Mouse (Mus musculus): ENCODE results near the gene Hist1h4h.

Hist1h4h gene

DNA sequence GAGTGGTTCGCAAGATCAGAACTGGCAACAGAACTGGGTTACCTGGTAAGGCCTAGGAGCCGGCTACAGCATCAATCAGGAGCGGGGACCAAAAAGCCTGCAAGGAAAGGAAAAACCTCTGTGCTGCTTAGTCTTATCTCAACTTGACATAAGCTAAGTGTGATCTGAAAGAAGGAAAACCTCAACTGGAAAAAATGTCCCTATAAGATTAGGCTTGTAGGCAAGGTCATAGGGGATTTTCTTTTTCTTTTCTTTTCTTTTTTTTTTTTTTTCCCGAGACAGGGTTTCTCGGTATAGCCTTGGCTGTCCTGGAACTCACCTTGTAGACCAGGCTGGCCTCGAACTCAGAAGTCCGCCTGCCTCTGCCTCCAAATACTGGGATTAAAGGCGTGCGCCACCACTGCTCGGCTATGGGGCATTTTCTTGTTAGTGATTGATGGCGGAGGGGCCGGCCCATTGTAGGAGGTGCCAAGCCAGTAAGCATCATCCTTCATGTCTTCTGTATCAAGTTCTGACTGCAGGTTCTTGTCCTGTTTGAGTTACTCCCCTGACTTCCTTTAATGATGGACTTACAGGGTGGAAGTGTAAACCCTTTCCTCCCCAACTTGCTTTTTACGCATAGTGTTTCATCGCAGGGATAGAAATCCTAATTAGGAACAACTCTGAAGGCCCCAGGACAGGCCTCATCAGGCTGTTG, 23.9 kb upstream of the Hist1h4h start:
- in situ Hi-C loops (cut with MseI, MboI): loop anchor here in 1 of 2 experiments (25.0 kb wide), 1 partner anchor 1470 kb away; the partner anchor contains the start of genes Hist1h2ag, Hist1h2ah, Hist1h2bj and Hist1h2bk

DNA sequence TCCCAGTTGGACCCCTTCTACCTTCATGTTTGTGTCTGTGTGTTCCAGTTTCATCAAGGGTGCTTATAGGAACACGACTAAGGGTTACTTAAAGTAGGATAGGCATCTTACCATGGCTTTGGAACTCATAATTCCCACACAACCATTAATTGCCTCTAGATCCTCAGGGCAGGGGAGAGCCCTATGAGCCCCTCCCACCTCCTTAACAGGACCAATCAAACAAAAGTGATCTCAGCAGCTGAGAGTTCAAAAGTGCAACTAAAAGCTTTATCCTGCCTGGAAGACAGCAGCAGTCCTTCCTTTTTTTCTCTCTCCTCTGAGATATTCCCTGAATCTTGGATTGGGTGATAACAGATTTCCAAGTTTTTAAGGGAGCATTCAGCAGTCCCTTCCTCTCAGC, 20.7 kb upstream of the Hist1h4h start:
- in situ Hi-C loops (cut with MseI, MboI): loop anchor here in 1 of 2 experiments (10.0 to 25.0 kb wide), 2 partner anchors 1473 to 1575 kb away; partner anchors contain the start of genes Hist1h2ag, Hist1h2ah, Hist1h2bj and Hist1h2bk

DNA sequence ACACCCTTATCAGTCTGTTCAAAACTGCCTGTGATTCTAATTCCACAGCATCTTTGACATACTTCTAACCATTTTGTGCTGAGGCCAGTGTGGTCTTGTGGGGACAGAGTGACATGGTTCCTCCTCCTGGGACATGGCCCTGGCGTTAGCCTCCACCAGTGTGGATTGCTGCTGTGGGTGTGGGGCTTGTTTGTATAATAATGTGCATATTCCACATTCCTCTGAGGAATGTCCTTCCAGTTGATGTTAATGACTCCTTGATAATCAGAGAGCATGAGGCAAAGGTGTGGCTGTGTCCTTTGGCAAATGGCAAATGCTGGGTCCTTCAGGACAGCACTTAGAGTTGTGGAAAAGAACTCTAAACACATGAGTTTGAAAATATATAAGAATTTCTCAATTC, 17.3 kb upstream of the Hist1h4h start:
- in situ Hi-C loops (cut with MseI, MboI): loop anchor here in 1 of 2 experiments (10.0 to 25.0 kb wide), 2 partner anchors 1476 to 1579 kb away; partner anchors contain the start of genes Hist1h2ag, Hist1h2ah, Hist1h2bj and Hist1h2bk

DNA sequence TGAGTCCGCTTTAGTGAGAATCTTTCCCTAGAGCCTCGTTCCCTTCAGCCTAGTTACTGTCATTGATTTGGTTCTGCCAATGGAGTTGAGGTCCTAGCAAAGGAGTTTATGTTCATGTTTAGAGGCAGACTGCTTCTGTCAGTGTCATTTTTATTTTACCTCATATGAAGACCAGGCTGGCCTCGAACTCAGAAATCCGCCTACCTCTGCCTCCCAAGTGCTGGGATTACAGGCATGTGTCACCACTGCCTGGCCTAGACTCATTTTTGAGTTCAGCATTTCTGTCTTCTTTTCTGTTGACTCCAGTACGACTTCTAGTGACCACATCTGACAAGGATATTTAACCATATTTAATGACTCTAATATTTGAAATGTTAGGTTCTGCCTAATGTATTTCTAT, 15.6 kb upstream of the Hist1h4h start:
- in situ Hi-C loops (cut with MseI, MboI): loop anchor here (5.0 to 25.0 kb wide), 3 partner anchors 78 to 1580 kb away; partner anchors contain the start of genes Hist1h2ag (in 1 of the 2), Hist1h2ah (in 1 of the 2), Hist1h2bj (in 1 of the 2) and Hist1h2bk (in 1 of the 2)

DNA sequence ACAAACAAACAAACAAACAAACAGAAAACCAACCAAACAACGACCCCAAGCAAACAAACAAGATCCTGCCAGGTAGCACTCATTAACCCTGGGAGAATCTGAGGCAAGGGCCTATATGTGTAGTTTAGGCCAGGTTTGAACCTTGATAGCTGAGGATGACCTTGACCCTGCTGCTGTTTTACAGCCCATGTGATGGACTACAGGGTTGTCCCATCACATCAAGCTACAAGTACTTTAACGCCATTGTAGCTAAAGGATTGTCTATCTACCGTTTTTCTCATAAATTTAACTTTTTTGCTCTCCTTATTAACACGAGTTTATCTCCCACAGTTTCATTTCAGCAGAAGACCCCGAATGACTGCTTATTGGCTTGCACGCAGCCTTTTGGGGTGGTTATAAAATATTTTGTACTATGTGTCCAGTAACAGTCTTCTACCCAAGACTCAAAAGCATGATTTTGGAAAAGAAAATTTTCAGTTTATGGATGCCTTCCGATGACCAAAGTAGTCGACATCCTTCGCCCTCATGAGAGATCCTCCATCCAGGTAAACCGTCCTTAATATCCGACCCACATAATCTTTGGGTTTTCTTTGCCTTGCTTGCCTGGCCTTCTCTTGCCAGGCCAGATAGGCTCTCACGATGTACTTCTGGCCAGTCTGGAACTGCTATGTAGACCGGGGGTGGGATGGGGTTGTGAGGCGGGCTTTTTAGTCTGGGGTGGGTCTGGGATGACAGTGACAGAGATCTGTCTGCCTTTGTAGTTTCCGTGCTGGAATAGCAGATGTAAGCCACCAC, 14.8 kb upstream of the Hist1h4h start:
- in situ Hi-C loops (cut with MseI, MboI): loop anchor here (5.0 to 25.0 kb wide), 3 partner anchors 79 to 1581 kb away; partner anchors contain the start of genes Hist1h2ag (in 1 of the 2), Hist1h2ah (in 1 of the 2), Hist1h2bj (in 1 of the 2) and Hist1h2bk (in 1 of the 2)

DNA sequence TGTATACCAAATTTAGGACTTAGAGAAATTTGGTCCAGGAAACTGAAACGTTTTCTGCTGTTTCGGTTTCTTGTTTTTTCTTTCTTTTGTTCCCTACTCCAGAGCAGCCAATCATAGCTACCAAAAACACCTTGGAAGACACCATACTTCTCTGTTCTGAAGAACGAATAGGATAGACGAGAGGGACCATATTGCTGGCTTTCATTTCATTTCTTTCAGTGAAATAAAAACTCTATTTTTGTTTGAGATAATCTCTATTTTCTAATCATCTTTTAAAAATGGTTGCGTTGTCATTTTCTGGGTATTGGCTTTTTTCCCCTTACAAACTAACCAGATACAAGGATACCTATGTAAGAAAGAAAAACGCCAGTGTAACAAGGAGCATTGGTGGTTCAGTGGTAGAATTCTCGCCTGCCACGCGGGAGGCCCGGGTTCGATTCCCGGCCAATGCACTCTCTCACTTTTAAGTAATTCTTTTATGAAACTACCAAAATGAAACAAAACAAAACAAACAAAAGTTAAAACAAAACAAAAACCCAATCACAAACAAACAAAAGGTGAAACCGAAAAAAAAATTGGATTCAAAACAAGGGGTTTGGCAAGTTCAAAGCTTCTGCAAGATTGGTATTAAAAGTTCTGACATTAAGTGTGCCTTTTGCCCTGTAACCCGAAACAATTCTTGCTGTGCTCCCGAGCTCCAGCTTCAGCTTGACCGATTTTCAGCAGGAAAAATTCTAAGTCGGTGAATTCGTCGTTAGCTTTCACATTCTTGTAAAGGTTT, 13.8 kb upstream of the Hist1h4h start:
- in situ Hi-C loops (cut with MseI, MboI): loop anchor here (5.0 to 25.0 kb wide), 3 partner anchors 80 to 1582 kb away; partner anchors contain the start of genes Hist1h2ag (in 1 of the 2), Hist1h2ah (in 1 of the 2), Hist1h2bj (in 1 of the 2) and Hist1h2bk (in 1 of the 2)

DNA sequence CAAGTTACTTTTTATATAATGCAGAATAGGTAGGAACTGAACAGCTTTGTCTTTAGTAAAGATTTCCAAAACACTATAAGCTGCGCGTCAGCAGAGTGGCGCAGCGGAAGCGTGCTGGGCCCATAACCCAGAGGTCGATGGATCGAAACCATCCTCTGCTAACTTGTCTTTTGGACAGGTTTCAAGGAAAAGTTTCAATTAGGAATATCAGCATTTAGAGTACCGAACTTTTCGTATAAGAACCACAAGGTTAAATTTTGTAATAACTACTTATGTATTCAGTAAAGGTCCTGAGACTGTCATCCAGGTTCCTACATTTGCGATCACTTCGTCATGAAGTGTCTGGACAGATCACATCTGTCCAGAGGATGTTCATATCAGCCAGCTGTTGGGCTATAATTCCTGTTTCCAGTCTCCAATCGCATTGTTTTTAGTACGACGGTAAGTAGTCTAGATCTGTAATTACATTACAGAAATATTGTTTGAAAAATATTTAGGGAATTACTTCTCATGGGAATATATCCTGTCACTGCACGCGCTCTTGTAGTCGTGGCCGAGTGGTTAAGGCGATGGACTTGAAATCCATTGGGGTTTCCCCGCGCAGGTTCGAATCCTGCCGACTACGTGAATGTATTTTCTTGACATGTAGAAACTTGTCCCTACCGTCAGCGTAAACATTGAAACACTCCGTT, 13.1 kb upstream of the Hist1h4h start:
- in situ Hi-C loops (cut with MseI, MboI): loop anchor here (5.0 to 25.0 kb wide), 3 partner anchors 80 to 1583 kb away; partner anchors contain the start of genes Hist1h2ag (in 1 of the 2), Hist1h2ah (in 1 of the 2), Hist1h2bj (in 1 of the 2) and Hist1h2bk (in 1 of the 2)

DNA sequence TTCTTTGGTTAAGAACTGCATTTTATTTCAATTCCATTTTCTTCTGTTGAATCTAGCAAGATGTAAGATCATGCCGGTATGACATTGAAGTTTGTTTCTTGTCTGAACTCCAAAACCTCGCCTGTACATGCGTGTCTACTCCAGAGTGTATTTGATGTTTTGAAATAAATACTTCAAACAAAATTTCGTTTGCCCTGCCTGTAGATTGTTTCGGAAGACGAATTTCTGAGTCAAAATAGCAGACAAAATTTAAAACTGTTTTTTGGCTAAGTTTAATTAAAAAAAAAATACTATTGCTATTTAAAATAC, 12.6 kb upstream of the Hist1h4h start:
- in situ Hi-C loops (cut with MseI, MboI): loop anchor here (5.0 to 25.0 kb wide), 3 partner anchors 81 to 1583 kb away; partner anchors contain the start of genes Hist1h2ag (in 1 of the 2), Hist1h2ah (in 1 of the 2), Hist1h2bj (in 1 of the 2) and Hist1h2bk (in 1 of the 2)

DNA sequence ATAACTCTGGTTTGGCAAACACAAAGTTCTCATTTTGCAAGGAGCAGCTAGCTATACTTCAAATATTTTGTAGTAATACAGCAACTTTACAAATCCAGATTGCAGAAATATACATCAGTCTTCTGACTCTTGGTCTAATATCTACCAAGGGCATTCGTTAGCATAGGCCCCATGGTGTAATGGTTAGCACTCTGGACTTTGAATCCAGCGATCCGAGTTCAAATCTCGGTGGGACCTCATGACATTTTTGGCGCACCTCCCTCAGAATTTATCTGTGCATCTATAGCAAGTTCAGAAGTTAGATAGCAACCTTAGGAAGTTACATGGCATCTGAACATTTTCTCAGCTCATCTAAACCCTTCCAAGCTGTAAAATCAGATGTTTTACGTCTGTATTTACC, 12.0 kb upstream of the Hist1h4h start:
- in situ Hi-C loops (cut with MseI, MboI): loop anchor here (5.0 to 25.0 kb wide), 3 partner anchors 82 to 1584 kb away; partner anchors contain the start of genes Hist1h2ag (in 1 of the 2), Hist1h2ah (in 1 of the 2), Hist1h2bj (in 1 of the 2) and Hist1h2bk (in 1 of the 2)

DNA sequence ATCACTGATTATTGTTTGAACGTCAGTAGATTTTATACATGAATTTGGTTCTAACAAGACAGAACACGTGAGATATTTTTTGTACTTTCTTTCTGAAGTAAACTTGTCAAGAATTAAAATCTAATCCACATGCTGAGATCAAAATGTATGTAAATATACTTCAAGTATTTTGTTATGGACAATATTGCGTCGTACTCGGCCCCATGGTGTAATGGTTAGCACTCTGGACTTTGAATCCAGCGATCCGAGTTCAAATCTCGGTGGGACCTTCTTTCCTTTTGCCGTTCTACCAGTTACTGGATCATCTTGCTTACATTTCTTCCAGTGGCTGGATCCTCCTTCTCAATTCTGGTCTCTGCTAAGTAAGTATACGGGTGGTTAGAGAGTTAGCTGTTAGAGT, 11.4 kb upstream of the Hist1h4h start:
- in situ Hi-C loops (cut with MseI, MboI): loop anchor here (5.0 to 25.0 kb wide), 3 partner anchors 82 to 1585 kb away; partner anchors contain the start of genes Hist1h2ag (in 1 of the 2), Hist1h2ah (in 1 of the 2), Hist1h2bj (in 1 of the 2) and Hist1h2bk (in 1 of the 2)

DNA sequence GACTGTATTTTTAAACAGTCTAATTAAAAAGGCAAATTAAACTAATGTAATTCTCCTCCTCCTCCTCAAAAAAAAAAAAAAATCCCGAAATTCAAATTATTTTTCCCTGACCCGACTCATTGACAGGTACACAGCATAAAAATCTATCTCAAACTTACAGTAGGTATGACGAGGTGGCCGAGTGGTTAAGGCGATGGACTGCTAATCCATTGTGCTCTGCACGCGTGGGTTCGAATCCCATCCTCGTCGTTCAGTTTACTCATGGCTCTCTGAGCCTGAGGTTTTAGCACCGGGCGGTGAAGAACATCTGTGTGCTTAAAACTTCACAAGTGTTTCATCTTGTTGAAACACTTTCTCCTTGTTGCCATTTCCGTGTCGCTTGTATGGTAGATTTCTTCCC, 9.1 kb upstream of the Hist1h4h start:
- in situ Hi-C loops (cut with MseI, MboI): loop anchor here (10.0 to 25.0 kb wide), 2 partner anchors 1477 to 1484 kb away; partner anchors contain the start of genes Hist1h2ag (in 2 of the 2), Hist1h2bj (in 2 of the 2), Hist1h4i (in 2 of the 2) and Hist1h2ah (in 1 of the 2)

DNA sequence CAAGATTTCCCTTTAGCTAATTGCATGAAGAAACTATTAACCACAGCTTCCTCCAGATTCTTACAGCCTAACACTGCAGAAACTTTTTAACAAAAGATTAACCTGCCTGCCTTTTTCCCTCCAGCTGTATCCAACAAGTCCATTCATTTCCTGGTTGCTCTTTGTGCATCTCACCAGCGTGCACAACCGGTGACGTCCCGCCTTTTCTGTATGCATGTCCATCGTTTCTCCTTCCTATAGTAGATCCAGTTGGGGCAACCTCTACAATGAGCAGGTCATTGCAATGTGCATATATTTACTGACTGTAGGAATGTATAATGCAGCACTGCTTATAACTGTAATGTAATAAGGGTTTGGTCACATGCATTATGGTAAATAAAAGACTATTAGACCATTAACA, 6.9 kb upstream of the Hist1h4h start:
- in situ Hi-C loops (cut with MseI, MboI): loop anchor here (10.0 to 25.0 kb wide), 2 partner anchors 1479 to 1487 kb away; partner anchors contain the start of genes Hist1h2ag (in 2 of the 2), Hist1h2bj (in 2 of the 2), Hist1h4i (in 2 of the 2) and Hist1h2ah (in 1 of the 2)

DNA sequence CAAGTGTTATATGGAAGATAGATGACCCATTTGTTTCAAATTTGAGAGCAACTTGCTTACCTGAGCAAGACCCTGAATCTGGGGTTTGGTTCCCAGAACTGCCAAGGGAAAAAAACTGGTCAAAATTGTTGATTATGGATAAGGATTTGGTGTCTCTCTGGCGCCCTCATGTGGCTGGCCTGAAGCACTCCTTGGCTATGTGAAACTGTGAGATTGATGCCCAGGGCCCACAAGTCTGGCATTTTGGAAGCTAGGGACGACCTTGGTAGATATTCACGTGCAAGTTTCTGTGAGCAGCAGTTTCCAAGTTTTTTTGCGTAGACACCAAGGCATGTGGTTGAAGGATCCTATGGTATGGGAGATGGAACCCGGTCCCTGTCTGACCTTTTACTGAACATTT, 6.2 kb upstream of the Hist1h4h start:
- in situ Hi-C loops (cut with MseI, MboI): loop anchor here (10.0 to 25.0 kb wide), 2 partner anchors 1480 to 1487 kb away; partner anchors contain the start of genes Hist1h2ag (in 2 of the 2), Hist1h2bj (in 2 of the 2), Hist1h4i (in 2 of the 2) and Hist1h2ah (in 1 of the 2)

DNA sequence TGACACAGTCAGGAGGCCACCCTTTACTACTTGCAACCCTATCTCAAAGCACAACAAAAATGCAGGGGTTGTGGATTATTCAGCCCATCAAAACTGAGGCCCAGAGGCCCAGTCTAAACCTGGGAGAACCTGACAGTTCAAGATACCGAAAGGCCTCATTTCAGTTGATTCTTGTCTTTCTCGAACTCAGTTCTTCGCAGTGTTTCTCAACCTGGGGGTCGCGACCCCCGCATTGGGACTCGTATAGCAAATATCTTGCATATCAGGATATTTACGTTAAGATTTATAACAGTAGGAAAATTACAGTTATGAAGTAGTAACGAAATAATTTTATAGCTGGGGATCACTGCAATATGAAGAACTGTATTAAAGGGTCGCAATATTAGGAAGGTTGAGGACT, 4.9 kb upstream of the Hist1h4h start:
- in situ Hi-C loops (cut with MseI, MboI): loop anchor here in 1 of 2 experiments (10.0 kb wide), 1 partner anchor 1481 kb away; the partner anchor contains the start of genes Hist1h2ag, Hist1h2bj and Hist1h4i

DNA sequence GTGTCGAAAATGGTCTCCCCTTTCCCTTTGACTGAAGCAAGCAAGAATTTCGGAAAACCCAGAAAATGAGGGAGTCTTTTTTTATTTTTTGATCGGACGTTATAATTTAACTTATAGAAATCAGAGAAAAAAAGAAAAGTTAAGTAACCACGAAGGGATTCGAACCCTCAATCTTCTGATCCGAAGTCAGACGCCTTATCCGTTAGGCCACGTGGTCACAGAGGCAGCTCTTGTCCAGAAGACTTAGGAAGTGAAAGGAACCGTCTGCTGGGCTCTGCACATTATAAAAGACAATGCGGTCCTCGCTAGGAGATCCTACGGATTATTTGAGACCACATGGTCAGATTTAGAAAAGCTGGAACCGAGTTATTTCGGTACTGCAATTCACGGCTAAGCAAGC, 4.5 kb upstream of the Hist1h4h start:
- in situ Hi-C loops (cut with MseI, MboI): loop anchor here in 1 of 2 experiments (10.0 kb wide), 1 partner anchor 1482 kb away; the partner anchor contains the start of genes Hist1h2ag, Hist1h2bj and Hist1h4i

DNA sequence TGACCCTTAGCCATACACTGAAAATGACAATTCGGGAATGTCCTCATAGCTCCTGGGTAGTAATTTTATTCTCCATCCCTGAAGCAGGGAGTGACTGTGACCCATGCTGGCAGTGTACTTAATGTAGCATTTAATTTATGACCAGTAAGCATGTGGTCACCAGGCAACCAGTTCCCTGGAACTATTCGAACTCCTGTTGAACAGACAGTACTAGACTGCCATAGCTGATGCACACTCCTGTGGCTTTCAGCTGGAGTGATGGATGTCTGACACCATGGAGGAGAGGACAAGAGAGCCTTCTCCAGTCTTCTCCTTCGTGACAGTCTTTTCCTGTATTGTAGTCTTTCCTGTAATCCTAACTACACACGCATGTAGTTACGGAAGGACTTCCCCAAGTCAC, 1.8 kb upstream of the Hist1h4h start:
- in situ Hi-C loops (cut with MseI, MboI): loop anchor here in 1 of 2 experiments (10.0 kb wide), 1 partner anchor 1484 kb away; the partner anchor contains the start of genes Hist1h2ag, Hist1h2bj and Hist1h4i

DNA sequence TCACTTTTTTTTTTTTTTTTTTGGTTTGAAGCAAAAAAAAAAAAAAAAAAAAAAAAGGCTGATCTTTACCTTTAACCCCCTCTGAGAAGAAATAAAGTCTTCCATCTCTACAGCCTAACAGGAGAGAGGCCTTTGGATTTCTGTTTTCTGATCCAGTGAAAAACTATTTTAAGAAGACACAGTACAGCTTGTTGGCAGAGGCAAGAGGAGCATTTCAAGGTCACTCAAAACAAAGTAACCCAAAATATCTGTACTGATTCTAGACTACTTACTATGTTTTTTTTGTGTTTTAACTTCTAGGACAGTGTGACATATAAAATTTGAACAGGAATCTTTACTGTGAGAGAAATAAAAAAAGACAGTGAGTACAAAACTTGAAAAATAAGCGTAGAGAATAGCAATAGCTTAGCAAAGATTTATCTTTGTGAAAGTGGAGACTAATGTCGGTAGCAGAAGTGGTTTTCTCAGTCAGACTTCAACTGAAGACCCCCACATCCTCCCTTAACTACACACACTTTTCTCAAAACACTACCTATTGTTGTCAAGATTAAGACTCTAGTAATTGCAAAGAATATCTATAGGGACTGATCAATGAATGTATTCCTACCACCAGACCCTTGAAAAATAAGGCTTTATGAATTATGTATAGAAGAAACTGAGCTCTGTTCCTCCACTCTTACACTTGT, 1.2 kb upstream of the Hist1h4h start:
- in situ Hi-C loops (cut with MseI, MboI): loop anchor here in 1 of 2 experiments (10.0 kb wide), 1 partner anchor 1485 kb away; the partner anchor contains the start of genes Hist1h2ag, Hist1h2bj and Hist1h4i

Measured in mouse trophoblast stem cell (cell line).